Mouse (Mus musculus) urinary bladder, postnatal 36 days (tissue): ENCODE data around the gene Olfr1240.

ENCODE experiments used
- DNase-seq, 2 experiments: peaks; one replicate each; pipeline ENCODE4 v3.0.0; 2022; ENCODE audit warnings: low spot score in 2 of 2, mixed read lengths in 1 of 2

Gene Olfr1240

GRCm38 (mm10) chr2:89442900-89443299 is at the start of gene Olfr1240:
TSS of gene Olfr1240 (minus strand) at chr2:89443000.
- no peak for DNase-seq

GRCm38 (mm10) chr2:89487026-89487425 is 44.2 kb upstream of the Olfr1240 start, which contains the start of gene Olfr1241:
TSS of gene Olfr1241 (minus strand) at chr2:89487126.
- DNase-seq = no peak

- DNase-seq = no peak
These were observed 22.5 kb downstream of the Olfr1240 start, which contains the start of gene Olfr1239 for GRCm38 (mm10) chr2:89420307-89420706. TSS of gene Olfr1239 (minus strand) at chr2:89420407.

GRCm38 (mm10) chr2:89414557-89414956 is 28.2 kb downstream of the Olfr1240 start:
- no peak for DNase-seq

- no peak for DNase-seq
These were observed 33.2 kb downstream of the Olfr1240 start, which contains the start of gene Olfr1238 for GRCm38 (mm10) chr2:89409576-89409975. TSS of gene Olfr1238 (minus strand) at chr2:89409676.

GRCm38 (mm10) chr2:89400882-89401281 is 41.9 kb downstream of the Olfr1240 start:
- DNase-seq = no peak
